Mouse (Mus musculus) ES-Bruce4 (cell line): ENCODE results near the gene Kcnip1. TPM values are rescaled to one million over a fixed set of nuclear protein-coding genes. Genes with fewer than 3 reads are reported as not detected.

Experiments used
- H3K27ac ChIP-seq: 2 replicates; pipeline ENCODE4 v1.5.1; 2012; ENCODE audit warnings: low read length, inconsistent platforms; ENCODE audit not compliant: insufficient read depth
- H3K27me3 ChIP-seq: 2 replicates; pipeline ENCODE4 v1.6.1; 2012; ENCODE audit warnings: mild to moderate bottlenecking, low read length, inconsistent platforms; ENCODE audit not compliant: control insufficient read depth, poor library complexity, insufficient read depth, severe bottlenecking
- H3K36me3 ChIP-seq: 2 replicates; pipeline ENCODE4 v1.6.1; 2012; ENCODE audit warnings: inconsistent platforms, mild to moderate bottlenecking, low read length, moderate library complexity; ENCODE audit not compliant: control insufficient read depth, poor library complexity, insufficient read depth, severe bottlenecking
- H3K4me1 ChIP-seq: one replicate; pipeline ENCODE4 v1.8.1; 2011; ENCODE audit warnings: low read length; ENCODE audit not compliant: control insufficient read depth, insufficient read depth
- H3K4me3 ChIP-seq: 2 replicates; pipeline ENCODE4 v1.5.1; 2011; ENCODE audit warnings: low read depth, mild to moderate bottlenecking, low read length
- H3K9ac ChIP-seq: 2 replicates; pipeline ENCODE4 v1.6.1; 2012; ENCODE audit warnings: low read depth, mild to moderate bottlenecking, inconsistent platforms; ENCODE audit not compliant: poor library complexity, severe bottlenecking
- H3K9me3 ChIP-seq: replicated peaks from 2 replicates; pipeline ENCODE4 v1.6.1; 2012; ENCODE audit warnings: mild to moderate bottlenecking, low read length, inconsistent platforms; ENCODE audit not compliant: control insufficient read depth, poor library complexity, insufficient read depth, severe bottlenecking
- CTCF ChIP-seq: IDR thresholded peaks from one replicate; pipeline ENCODE4 v1.8.1; 2011; ENCODE audit warnings: low read depth, low read length
- EP300 ChIP-seq: IDR thresholded peaks from 2 replicates; pipeline ENCODE4 v1.6.1; 2011; ENCODE audit warnings: low read depth, low read length; ENCODE audit not compliant: insufficient read depth
- POLR2A ChIP-seq: IDR thresholded peaks from one replicate; pipeline ENCODE4 v1.8.1; 2011; ENCODE audit warnings: low read length; ENCODE audit not compliant: insufficient read depth
- polyA plus RNA-seq: library from polyadenylated mRNA; stranded (reverse); fragments of >200 nt; gene quantifications from 2 replicates; pipeline ENCODE4 v1.2.4, GENCODE M21; 2011; ENCODE audit warnings: low read depth; ENCODE audit not compliant: missing spikeins, insufficient read depth, insufficient read length

Kcnip1 gene
- polyA plus RNA-seq, 1 experiment, result not detected

DNA sequence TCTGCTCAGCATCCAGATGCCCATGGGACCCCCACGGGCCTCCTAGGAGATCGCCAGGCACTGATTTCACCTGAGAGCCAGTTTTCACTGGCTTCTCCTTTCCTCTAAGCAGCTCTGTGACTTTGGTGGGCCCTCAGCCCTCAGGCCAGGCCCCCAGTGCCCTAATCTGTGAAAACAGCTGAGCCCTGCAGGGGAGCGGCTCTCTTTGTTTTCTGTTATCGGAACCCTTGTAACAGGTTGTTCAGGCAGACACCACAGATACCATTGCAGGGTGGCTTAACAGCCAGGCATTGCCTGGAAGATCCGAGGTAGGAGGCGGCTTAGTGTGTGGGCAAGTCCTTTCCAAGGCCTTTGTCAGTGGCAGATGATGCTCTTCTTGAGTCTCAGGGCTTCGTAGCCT, 82.0 kb downstream of the Kcnip1 start:
- Histone ChIP-seq H3K9ac (no peak overlapping the region), H3K9me3 (no peaks in the 10 kb centered on the region), H3K36me3 (no peaks in the 10 kb centered on the region), H3K4me1 (no peaks in the 10 kb centered on the region), H3K27ac (no peak overlapping the region), H3K27me3 (no peaks in the 10 kb centered on the region), H3K4me3 (no peak overlapping the region)
- TF ChIP-seq POLR2A (no peak), EP300 (no peak), CTCF (no peak)

DNA sequence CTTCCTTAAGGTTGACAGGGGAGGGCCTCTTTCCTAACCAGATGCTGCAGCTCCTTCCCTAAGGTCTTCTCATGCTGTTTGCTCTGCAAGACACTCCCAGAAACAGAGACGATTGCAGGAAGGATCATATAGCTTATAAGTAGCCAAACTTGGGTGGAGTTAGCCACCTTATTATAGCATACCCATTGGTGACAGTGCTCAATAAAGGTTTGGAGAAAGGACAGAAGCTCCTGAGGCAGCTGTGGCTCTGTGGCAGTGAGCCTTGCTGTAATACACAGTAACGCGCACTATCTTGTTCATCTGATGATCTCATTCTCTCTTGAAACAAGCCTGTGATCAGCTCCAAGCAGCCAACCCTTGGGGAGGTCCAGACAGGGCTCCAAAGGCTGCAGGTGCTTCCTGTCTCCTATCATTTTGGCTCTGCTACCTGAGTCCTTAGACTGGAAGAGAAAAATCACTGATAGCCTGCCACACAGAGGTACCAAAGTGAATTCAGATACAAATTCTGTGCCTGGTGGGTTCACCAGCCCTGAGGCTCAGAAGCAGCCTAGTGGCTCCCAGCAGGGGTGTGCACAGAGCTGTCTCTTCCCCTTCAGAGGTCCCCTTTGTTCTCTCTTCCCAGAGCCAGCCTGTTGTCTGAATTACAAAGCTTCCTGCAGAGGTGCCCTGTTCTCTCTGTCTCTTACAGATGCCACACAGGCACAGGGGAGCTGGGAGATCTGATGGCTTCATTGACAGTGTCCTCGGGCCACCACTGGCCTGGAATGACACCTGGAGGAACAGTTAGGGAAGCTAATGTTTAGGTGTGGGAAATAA, 84.4 kb downstream of the Kcnip1 start:
- no peaks in the 10 kb centered on the region for H3K4me1 ChIP-seq
- no peak overlapping the region for H3K4me3 ChIP-seq
- no peaks in the 10 kb centered on the region for H3K36me3 ChIP-seq
- no peak overlapping the region for H3K9ac ChIP-seq
- H3K27me3 ChIP-seq, result no peaks in the 10 kb centered on the region
- no peak overlapping the region for H3K27ac ChIP-seq
- H3K9me3 ChIP-seq, result no peaks in the 10 kb centered on the region
- no peak for TF ChIP-seq CTCF
- no peak for TF ChIP-seq EP300

DNA sequence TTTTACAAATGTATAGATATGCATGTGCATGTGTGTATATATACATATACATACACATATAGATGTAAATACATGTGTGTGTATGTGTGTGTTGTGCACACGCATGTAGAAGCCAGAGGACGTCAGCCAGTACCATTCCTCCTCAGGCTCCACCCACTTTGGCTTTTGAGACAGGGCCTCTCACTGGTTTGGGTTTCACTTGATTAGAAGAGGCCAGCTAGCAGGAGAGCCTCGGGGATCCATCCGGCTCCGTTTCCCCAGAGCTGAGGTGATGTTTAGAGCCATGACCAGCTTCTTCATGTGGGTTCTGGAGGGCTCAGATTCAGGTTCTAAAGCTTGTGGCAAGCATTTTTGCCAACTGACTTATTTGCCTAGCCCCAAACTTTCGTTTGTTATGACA, 89.5 kb downstream of the Kcnip1 start:
- Histone ChIP-seq H3K27ac (no peak overlapping the region), H3K9ac (no peak overlapping the region), H3K27me3 (no peaks in the 10 kb centered on the region), H3K9me3 (no peaks in the 10 kb centered on the region), H3K4me3 (no peak overlapping the region), H3K36me3 (no peaks in the 10 kb centered on the region), H3K4me1 (no peaks in the 10 kb centered on the region)
- TF ChIP-seq POLR2A (no peak), CTCF (no peak), EP300 (no peak)

DNA sequence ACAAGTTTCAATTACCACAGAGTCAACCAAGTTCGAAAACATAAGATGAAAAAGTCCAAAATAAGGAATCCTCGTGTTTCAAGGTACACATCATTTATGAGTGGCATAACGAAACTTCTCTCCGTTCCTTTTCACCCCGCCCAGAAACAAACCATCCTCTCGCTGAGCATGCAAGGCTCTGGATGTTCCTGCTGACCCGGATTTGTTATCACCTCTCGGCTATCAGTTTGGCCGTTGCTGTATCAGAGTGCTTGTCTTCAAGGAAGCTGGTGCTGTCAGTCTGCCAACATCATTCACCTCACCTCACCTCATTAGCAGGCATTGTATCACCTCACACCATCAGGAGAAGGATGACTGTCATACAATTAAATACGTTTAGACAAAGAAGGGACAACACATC, 90.6 kb downstream of the Kcnip1 start:
- no peaks in the 10 kb centered on the region for H3K36me3 ChIP-seq
- no peak overlapping the region for H3K4me3 ChIP-seq
- no peak overlapping the region for H3K9ac ChIP-seq
- H3K27ac ChIP-seq, result no peak overlapping the region
- TF ChIP-seq POLR2A, result no peak
- no peak for TF ChIP-seq EP300
- TF ChIP-seq CTCF, result no peak
- no peaks in the 10 kb centered on the region for H3K27me3 ChIP-seq
- 0 out of 2 replicates have a peak, but pooled peaks cover 2% of the 10 kb centered on the region for H3K9me3 ChIP-seq
- H3K4me1 ChIP-seq, result no peaks in the 10 kb centered on the region

DNA sequence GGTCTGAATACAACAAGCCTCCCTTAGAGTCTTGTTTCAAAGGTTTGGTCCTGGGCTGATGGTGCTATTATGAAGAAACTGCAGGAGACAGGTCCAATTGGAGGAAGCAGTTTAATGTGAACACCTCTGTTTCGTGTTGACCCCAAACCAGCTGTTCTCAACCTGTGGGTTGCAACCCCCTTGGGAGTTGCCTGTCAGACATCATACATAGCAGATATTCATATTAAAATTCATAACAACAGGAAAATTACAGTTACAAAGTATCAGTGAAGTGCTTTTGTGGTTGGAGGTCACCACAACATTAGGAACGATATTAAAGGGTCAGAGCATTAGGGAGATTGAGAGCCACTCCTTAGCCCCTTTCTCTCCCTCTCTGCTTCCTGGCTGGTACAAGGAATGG, 91.2 kb downstream of the Kcnip1 start:
- H3K4me1 ChIP-seq, result no peaks in the 10 kb centered on the region
- no peaks in the 10 kb centered on the region for H3K27me3 ChIP-seq
- no peak overlapping the region for H3K4me3 ChIP-seq
- TF ChIP-seq EP300 (no peak), CTCF (no peak), POLR2A (no peak)
- H3K9me3 ChIP-seq, result 0 out of 2 replicates have a peak, but pooled peaks cover 4% of the 10 kb centered on the region
- no peak overlapping the region for H3K9ac ChIP-seq
- no peaks in the 10 kb centered on the region for H3K36me3 ChIP-seq
- H3K27ac ChIP-seq, result no peak overlapping the region

DNA sequence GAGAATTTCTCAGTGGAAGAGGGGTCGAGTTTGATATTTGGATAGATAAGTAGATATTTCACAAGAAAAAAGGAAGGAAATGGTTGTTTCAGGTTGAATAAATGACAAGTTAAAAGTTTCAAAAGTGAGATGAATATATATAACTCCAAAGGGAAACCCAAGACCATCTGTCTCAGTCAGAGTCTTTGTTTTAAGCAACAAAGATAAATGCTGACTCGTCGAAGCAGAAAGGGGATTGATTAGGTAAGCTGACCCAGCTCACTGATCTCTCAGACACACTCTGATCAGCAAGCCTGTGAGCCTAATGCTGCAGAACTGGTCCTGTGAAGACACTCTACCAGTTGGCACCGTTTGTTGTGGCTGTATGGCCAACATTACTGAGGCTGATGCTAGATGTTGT, 101.9 kb downstream of the Kcnip1 start:
- Histone ChIP-seq H3K27me3 (no peaks in the 10 kb centered on the region), H3K9ac (no peak overlapping the region), H3K9me3 (0 out of 2 replicates have a peak, but pooled peaks cover 2% of the 10 kb centered on the region), H3K4me1 (no peaks in the 10 kb centered on the region), H3K36me3 (no peaks in the 10 kb centered on the region), H3K4me3 (no peak overlapping the region), H3K27ac (no peak overlapping the region)
- TF ChIP-seq CTCF (no peak), POLR2A (no peak), EP300 (no peak)
